Mouse (Mus musculus): ENCODE results near the gene Gm1604a.
"Not testable (repeated sequence)": the region's sequence is repeated elsewhere in the genome, so short reads cannot be mapped to it uniquely, and the experiment has no call there.

DNA sequence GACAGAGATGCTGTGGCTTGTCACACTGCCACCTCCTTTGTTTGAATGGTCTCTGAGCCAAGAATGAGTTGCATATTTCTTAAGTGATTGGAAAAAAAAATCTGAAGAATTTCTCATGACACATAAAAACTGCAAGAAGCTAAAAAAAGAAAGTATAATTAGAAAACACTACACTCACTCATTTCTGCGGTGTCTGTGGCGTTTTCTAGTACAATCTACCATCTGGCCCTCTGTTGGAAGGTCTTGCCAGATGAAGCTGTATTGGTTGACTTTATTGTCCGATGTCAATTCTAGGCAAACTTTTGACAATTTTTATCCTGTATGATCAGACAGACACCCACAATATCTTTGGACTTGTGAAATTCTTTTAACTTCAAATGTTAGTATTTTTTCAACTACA is 95.5 kb downstream of the Gm1604a start:
- TF ChIP-seq CTCF, POLR2A (IDR thresholded peaks at IDR 0.05; ENCODE audit: extremely low read depth, insufficient read depth, low read length): not testable (repeated sequence)

Data from cortical plate, adult 2 months (tissue).